Mouse (Mus musculus) hindbrain, postnatal 0 days (tissue): ENCODE measurements around the gene Col12a1. TPM values are rescaled to one million over a fixed set of nuclear protein-coding genes. Genes with fewer than 3 reads are reported as not detected.

Experiments
- ATAC-seq: fragments of 200-750 bp; cut with Nextera tagmentation; 2 replicates; pipeline ENCODE4 v1.8.0; 2017; ENCODE audit warnings: mild to moderate bottlenecking, moderate TSS enrichment, moderate library complexity
- DNase-seq: peaks from one replicate; pipeline ENCODE4 v3.0.0-alpha.2; 2015; ENCODE audit warnings: low spot score
- H3K27ac ChIP-seq: fragments of 300-500 bp; sonication (generic); 2 replicates; pipeline ENCODE4 v1.5.1; 2014; ENCODE audit warnings: mild to moderate bottlenecking
- H3K27me3 ChIP-seq: fragments of 300-500 bp; sonication (generic); 2 replicates; pipeline ENCODE4 v1.6.1; 2014; ENCODE audit warnings: low read length, mixed read lengths; ENCODE audit not compliant: insufficient read depth
- H3K36me3 ChIP-seq: fragments of 300-500 bp; sonication (generic); 2 replicates; pipeline ENCODE4 v1.6.1; 2014; ENCODE audit warnings: low read length, mixed read lengths; ENCODE audit not compliant: insufficient read depth
- H3K4me1 ChIP-seq: fragments of 300-500 bp; sonication (generic); 2 replicates; pipeline ENCODE4 v1.6.1; 2014; ENCODE audit warnings: antibody characterized with exemption, low read length, mixed read lengths; ENCODE audit not compliant: insufficient read depth
- H3K4me2 ChIP-seq: fragments of 300-500 bp; sonication (generic); 2 replicates; pipeline ENCODE4 v1.6.1; 2014; ENCODE audit warnings: low read depth, mild to moderate bottlenecking, low read length, moderate library complexity, mixed read lengths
- H3K4me3 ChIP-seq: fragments of 300-500 bp; sonication (generic); 2 replicates; pipeline ENCODE4 v1.5.1; 2014; ENCODE audit warnings: low read length
- H3K9ac ChIP-seq: fragments of 300-500 bp; sonication (generic); replicated peaks from 2 replicates; pipeline ENCODE4 v1.6.1; 2014; ENCODE audit warnings: mild to moderate bottlenecking, low read length, moderate library complexity, mixed read lengths
- H3K9me3 ChIP-seq: fragments of 300-500 bp; sonication (generic); 2 replicates; pipeline ENCODE4 v1.6.1; 2016; ENCODE audit warnings: low read length, mixed read lengths
- CTCF ChIP-seq: IDR thresholded peaks from 2 replicates; pipeline ENCODE4 v1.5.1; 2016; ENCODE audit warnings: antibody characterized with exemption, control low read depth, low read depth
- WGBS: fragments of 180-500 bp; shearing (Covaris S2); extraction: QIAGEN DNeasy Blood & Tissue Kit; methylation state at CpG from one replicate; pipeline ENCODE4 v1.1.7; 2014; 5-methylcytosine and 5-hydroxymethylcytosine counted together
- polyA plus RNA-seq: library from polyadenylated mRNA; unstranded; fragments of >200 nt; fragmentation: Nextera tagmentation; extraction: Ambion mirVana; gene quantifications from 2 replicates; pipeline ENCODE4 v1.2.1, GENCODE M21; 2015
- total RNA-seq: library from RNA; depleted of rRNA; stranded (reverse); fragments of >200 nt; gene quantifications from 2 replicates; pipeline ENCODE4 v1.2.3, GENCODE M21; 2014; rRNA removed

Gene Col12a1
- total and polyA plus RNA-seq, 2 experiments from 2014 or later = 6.9 to 17.0 TPM

GRCm38 (mm10) chr9:79586415-79587195 is 132.0 kb downstream of the Col12a1 start:
- TF ChIP-seq CTCF = no peak
- no peak overlapping the region for H3K4me3 ChIP-seq
- H3K9me3 ChIP-seq = no peaks in the 10 kb centered on the region
- 82% methylated on average over 4 of the region's 4 CpGs for WGBS
- no peak overlapping the region for H3K4me2 ChIP-seq
- no peak overlapping the region for H3K9ac ChIP-seq
- DNase-seq (no peak), ATAC-seq (no peak)
- H3K4me1 ChIP-seq = no peaks in the 10 kb centered on the region
- no peaks in the 10 kb centered on the region for H3K36me3 ChIP-seq
- no peaks in the 10 kb centered on the region for H3K27me3 ChIP-seq
- no peak overlapping the region for H3K27ac ChIP-seq

DNA sequence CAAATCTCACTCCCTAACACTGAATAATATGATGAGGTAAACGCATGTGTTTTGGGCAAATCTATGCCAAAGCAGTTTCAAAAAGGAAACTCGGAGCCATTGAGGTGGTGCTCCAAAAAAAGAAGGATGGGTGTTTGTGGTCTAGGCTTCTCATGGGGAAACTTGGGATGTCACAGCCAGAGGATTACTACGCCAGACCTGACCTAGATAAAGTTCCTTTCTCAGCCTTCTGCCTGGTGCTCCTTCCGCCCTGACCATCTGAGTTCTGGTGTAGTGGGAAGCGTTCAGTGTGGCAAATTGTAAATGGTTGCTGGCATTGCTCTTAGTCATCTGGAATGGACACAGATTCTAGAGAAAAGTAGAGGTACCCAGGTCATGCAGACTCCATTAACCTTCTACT is 151.8 kb downstream of the Col12a1 start:
- ATAC-seq (no peak), DNase-seq (no peak)
- Histone ChIP-seq H3K4me2 (no peak overlapping the region), H3K4me1 (no peaks in the 10 kb centered on the region), H3K9ac (no peak overlapping the region), H3K4me3 (no peak overlapping the region), H3K27ac (no peak overlapping the region), H3K36me3 (no peaks in the 10 kb centered on the region), H3K9me3 (no peaks in the 10 kb centered on the region), H3K27me3 (no peaks in the 10 kb centered on the region)
- no peak for TF ChIP-seq CTCF
- WGBS = 89% methylated on average over 5 of the region's 5 CpGs

- ATAC-seq (no peak), DNase-seq (no peak)
- Histone ChIP-seq H3K4me2 (no peak overlapping the region), H3K27me3 (no peaks in the 10 kb centered on the region), H3K9ac (no peak overlapping the region), H3K36me3 (no peaks in the 10 kb centered on the region), H3K9me3 (no peaks in the 10 kb centered on the region), H3K4me3 (no peak overlapping the region), H3K27ac (no peak overlapping the region), H3K4me1 (no peaks in the 10 kb centered on the region)
- no peak for TF ChIP-seq CTCF
- 81% methylated on average over 2 of the region's 2 CpGs for WGBS
Measured at GRCm38 (mm10) chr9:79553297-79553696, 165.3 kb downstream of the Col12a1 start.

Other genes with a start within 250 kb of the Col12a1 start
- 376 and 422 TPM in 2 replicates for gene Cox7a2, start 41.0 kb upstream of the Col12a1 start, total RNA-seq
- gene Cox7a2, start 41.0 kb upstream of the Col12a1 start, polyA plus RNA-seq = 1,132 and 1,136 TPM in 2 replicates
- gene Tmem30a, start 74.7 kb upstream of the Col12a1 start, total RNA-seq = 193 and 218 TPM in 2 replicates
- 123 TPM in 2 replicates for gene Tmem30a, start 74.7 kb upstream of the Col12a1 start, polyA plus RNA-seq